Mouse (Mus musculus): Measurements from ENCODE around the gene Them5. TPM values are rescaled to one million over a fixed set of nuclear protein-coding genes. Genes with fewer than 3 reads are reported as not detected.
A peak's percentile ranks its signal among the peaks of the same experiment; 100 is the strongest.

The Them5 gene
- not detected in 2 replicates for polyA plus RNA-seq (2016; fragmentation: Nextera tagmentation; extraction: Ambion mirVana)

GRCm38 (mm10) chr3:94341959-94342422, at the start of gene Them5:
Gene Them5 (plus strand): TSS chr3:94342099.
- Histone ChIP-seq H3K36me3 (replicated peaks) (no peaks in the 10 kb centered on the region), H3K4me3 (no peak within 1 kb of the TSS), H3K27ac (0 out of 2 replicates have a peak within 1 kb of the TSS, but pooled peaks have one; percentile 25), H3K9me3 (no peaks in the 10 kb centered on the region), H3K4me1 (peaks cover 5% of the 10 kb centered on the region; the same call in 1 of the 2 replicates), H3K27me3 (ENCODE audit: poor library complexity, severe bottlenecking) (no peaks in the 10 kb centered on the region)
- 67% methylated on average over 3 of the region's 3 CpGs for WGBS
- no peak for DNase-seq (ENCODE audit: extremely low spot score, low spot score)

GRCm38 (mm10) chr3:94305457-94305856, 36.4 kb upstream of the Them5 start:
- no peaks in the 10 kb centered on the region for H3K27me3 ChIP-seq (ENCODE audit: poor library complexity, severe bottlenecking)

GRCm38 (mm10) chr3:94306975-94307374, 34.9 kb upstream of the Them5 start:
- Histone ChIP-seq H3K4me3 (no peak overlapping the region), H3K36me3 (replicated peaks) (no peaks in the 10 kb centered on the region), H3K9me3 (no peaks in the 10 kb centered on the region), H3K4me1 (peaks cover 18% of the 10 kb centered on the region), H3K27me3 (ENCODE audit: poor library complexity, severe bottlenecking) (no peaks in the 10 kb centered on the region), H3K27ac (no peak overlapping the region)
- DNase-seq (ENCODE audit: extremely low spot score, low spot score) = no peak

More at GRCm38 (mm10) chr3:94305457-94305856, 36.4 kb upstream of the Them5 start:
- Histone ChIP-seq H3K27ac (no peak overlapping the region), H3K36me3 (replicated peaks) (no peaks in the 10 kb centered on the region), H3K9me3 (no peaks in the 10 kb centered on the region), H3K4me1 (peaks cover 11% of the 10 kb centered on the region; the same call in 1 of the 2 replicates), H3K4me3 (no peak overlapping the region)
- 75% methylated on average over 1 of the region's 1 CpGs for WGBS
- no peak for DNase-seq (ENCODE audit: extremely low spot score, low spot score)

- no peaks in the 10 kb centered on the region for H3K36me3 ChIP-seq (replicated peaks)
- DNase-seq (ENCODE audit: extremely low spot score, low spot score) = peak; percentile 91
- H3K4me3 ChIP-seq = peak within 1 kb of the TSS; percentile 67
- peak within 1 kb of the TSS; percentile 85 for H3K27ac ChIP-seq
- H3K4me1 ChIP-seq = peaks cover 18% of the 10 kb centered on the region
- no peaks in the 10 kb centered on the region for H3K9me3 ChIP-seq
- no peaks in the 10 kb centered on the region for H3K27me3 ChIP-seq (ENCODE audit: poor library complexity, severe bottlenecking)
- WGBS = 2% methylated on average over 47 of the region's 47 CpGs
These were observed 32.1 kb upstream of the Them5 start, which contains the start of gene Them4 for GRCm38 (mm10) chr3:94309633-94310363. Gene Them4 (plus strand): TSS chr3:94310089.

GRCm38 (mm10) chr3:94310491-94310890, 31.4 kb upstream of the Them5 start:
- H3K27me3 ChIP-seq (ENCODE audit: poor library complexity, severe bottlenecking) = no peaks in the 10 kb centered on the region
- H3K4me1 ChIP-seq = peaks cover 18% of the 10 kb centered on the region
- H3K27ac ChIP-seq = peak overlapping the region; percentile 85
- no peaks in the 10 kb centered on the region for H3K36me3 ChIP-seq (replicated peaks)
- 56% methylated on average over 7 of the region's 7 CpGs for WGBS
- DNase-seq (ENCODE audit: extremely low spot score, low spot score) = no peak
- H3K4me3 ChIP-seq = peak overlapping the region; percentile 67
- H3K9me3 ChIP-seq = no peaks in the 10 kb centered on the region

- WGBS = 82% methylated on average over 6 of the region's 6 CpGs
- no peak overlapping the region for H3K27ac ChIP-seq
- H3K36me3 ChIP-seq (replicated peaks) = no peaks in the 10 kb centered on the region
- peak overlapping the region; percentile 67 for H3K4me3 ChIP-seq
- no peaks in the 10 kb centered on the region for H3K27me3 ChIP-seq (ENCODE audit: poor library complexity, severe bottlenecking)
- DNase-seq (ENCODE audit: extremely low spot score, low spot score) = no peak
- H3K4me1 ChIP-seq = peaks cover 18% of the 10 kb centered on the region
- H3K9me3 ChIP-seq = no peaks in the 10 kb centered on the region
These were observed 31.0 kb upstream of the Them5 start for GRCm38 (mm10) chr3:94310911-94311310.

GRCm38 (mm10) chr3:94311376-94311775, 30.5 kb upstream of the Them5 start:
- WGBS = 93% methylated on average over 4 of the region's 4 CpGs
- no peak for DNase-seq (ENCODE audit: extremely low spot score, low spot score)
- Histone ChIP-seq H3K9me3 (no peaks in the 10 kb centered on the region), H3K4me3 (no peak overlapping the region), H3K27ac (no peak overlapping the region), H3K27me3 (ENCODE audit: poor library complexity, severe bottlenecking) (no peaks in the 10 kb centered on the region), H3K4me1 (peaks cover 18% of the 10 kb centered on the region), H3K36me3 (replicated peaks) (no peaks in the 10 kb centered on the region)

GRCm38 (mm10) chr3:94328681-94329080, 13.2 kb upstream of the Them5 start:
- no peaks in the 10 kb centered on the region for H3K27me3 ChIP-seq (ENCODE audit: poor library complexity, severe bottlenecking)
- H3K9me3 ChIP-seq = no peaks in the 10 kb centered on the region
- H3K4me3 ChIP-seq = no peak overlapping the region
- 60% methylated on average over 3 of the region's 3 CpGs for WGBS
- no peaks in the 10 kb centered on the region for H3K4me1 ChIP-seq
- no peak for DNase-seq (ENCODE audit: extremely low spot score, low spot score)
- H3K27ac ChIP-seq = no peak overlapping the region
- H3K36me3 ChIP-seq (replicated peaks) = no peaks in the 10 kb centered on the region

GRCm38 (mm10) chr3:94334442-94334841, 7.5 kb upstream of the Them5 start:
- H3K4me1 ChIP-seq = no peaks in the 10 kb centered on the region
- no peak overlapping the region for H3K27ac ChIP-seq
- no peak for DNase-seq (ENCODE audit: extremely low spot score, low spot score)
- no peaks in the 10 kb centered on the region for H3K27me3 ChIP-seq (ENCODE audit: poor library complexity, severe bottlenecking)
- 92% methylated on average over 4 of the region's 4 CpGs for WGBS
- H3K9me3 ChIP-seq = no peaks in the 10 kb centered on the region
- no peak overlapping the region for H3K4me3 ChIP-seq
- no peaks in the 10 kb centered on the region for H3K36me3 ChIP-seq (replicated peaks)

- Histone ChIP-seq H3K36me3 (replicated peaks) (no peaks in the 10 kb centered on the region), H3K9me3 (no peaks in the 10 kb centered on the region), H3K4me3 (no peak overlapping the region), H3K27ac (no peak overlapping the region), H3K4me1 (no peaks in the 10 kb centered on the region), H3K27me3 (ENCODE audit: poor library complexity, severe bottlenecking) (no peaks in the 10 kb centered on the region)
- no peak for DNase-seq (ENCODE audit: extremely low spot score, low spot score)
- WGBS = 92% methylated on average over 3 of the region's 3 CpGs
These were observed 3.4 kb upstream of the Them5 start for GRCm38 (mm10) chr3:94338522-94338921.

GRCm38 (mm10) chr3:94342552-94342951, 653 bp downstream of the Them5 start:
- no peak for DNase-seq (ENCODE audit: extremely low spot score, low spot score)
- Histone ChIP-seq H3K27ac (no peak overlapping the region), H3K36me3 (replicated peaks) (no peaks in the 10 kb centered on the region)

GRCm38 (mm10) chr3:94344182-94344581, 2.3 kb downstream of the Them5 start:
- H3K9me3 ChIP-seq = no peaks in the 10 kb centered on the region
- no peak overlapping the region for H3K27ac ChIP-seq
- DNase-seq (ENCODE audit: extremely low spot score, low spot score) = no peak
- H3K27me3 ChIP-seq (ENCODE audit: poor library complexity, severe bottlenecking) = no peaks in the 10 kb centered on the region
- peaks cover 5% of the 10 kb centered on the region; the same call in 1 of the 2 replicates for H3K4me1 ChIP-seq
- 89% methylated on average over 2 of the region's 2 CpGs for WGBS
- H3K36me3 ChIP-seq (replicated peaks) = no peaks in the 10 kb centered on the region
- H3K4me3 ChIP-seq = no peak overlapping the region

More at GRCm38 (mm10) chr3:94342552-94342951, 653 bp downstream of the Them5 start:
- Histone ChIP-seq H3K4me1 (peaks cover 5% of the 10 kb centered on the region; the same call in 1 of the 2 replicates), H3K4me3 (no peak overlapping the region), H3K9me3 (no peaks in the 10 kb centered on the region), H3K27me3 (ENCODE audit: poor library complexity, severe bottlenecking) (no peaks in the 10 kb centered on the region)
- WGBS = 65% methylated on average over 1 of the region's 1 CpGs

- H3K4me3 ChIP-seq = no peak overlapping the region
- H3K9me3 ChIP-seq = no peaks in the 10 kb centered on the region
- 68% methylated on average over 3 of the region's 3 CpGs for WGBS
- peaks cover 5% of the 10 kb centered on the region; the same call in 1 of the 2 replicates for H3K4me1 ChIP-seq
- H3K36me3 ChIP-seq (replicated peaks) = no peaks in the 10 kb centered on the region
- DNase-seq (ENCODE audit: extremely low spot score, low spot score) = no peak
- no peaks in the 10 kb centered on the region for H3K27me3 ChIP-seq (ENCODE audit: poor library complexity, severe bottlenecking)
- H3K27ac ChIP-seq = no peak overlapping the region
These were observed 3.0 kb downstream of the Them5 start for GRCm38 (mm10) chr3:94344897-94345296.
